Mouse (Mus musculus) heart, postnatal 0 days (tissue): ENCODE data around the gene Zfp747.
"Not testable (repeated sequence)": the region's sequence is repeated elsewhere in the genome, so short reads cannot be mapped to it uniquely, and the experiment has no call there.

Source experiments
- CTCF ChIP-seq: IDR thresholded peaks from 2 replicates; pipeline ENCODE4 v1.5.1; 2016; ENCODE audit warnings: antibody characterized with exemption, control low read depth, low read depth
- EP300 ChIP-seq: IDR thresholded peaks from 2 replicates; pipeline ENCODE4 v1.6.1; 2016; ENCODE audit warnings: antibody characterized with exemption, low read depth

DNA sequence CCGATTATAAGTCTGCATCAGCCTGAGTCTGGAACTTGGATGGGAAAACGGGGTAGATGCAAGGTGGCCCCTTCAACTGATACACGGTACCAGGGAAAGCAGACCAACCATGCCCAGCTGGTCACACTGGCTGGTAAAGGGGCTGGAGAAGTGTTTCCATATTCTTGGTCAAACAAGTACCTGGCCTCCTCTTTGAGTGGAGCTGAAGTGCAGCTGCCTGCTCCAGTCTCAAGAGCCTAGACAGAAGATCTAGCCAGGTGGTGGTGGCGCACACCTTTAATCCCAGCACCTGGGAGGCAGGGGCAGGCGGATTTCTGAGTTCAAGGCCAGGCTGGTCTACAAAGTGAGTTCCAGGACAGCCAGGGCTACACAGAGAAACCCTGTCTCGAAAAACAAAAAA, 34.0 kb downstream of the Zfp747 start:
- TF ChIP-seq CTCF, EP300: not testable (repeated sequence)
